Mouse (Mus musculus): ENCODE measurements around the gene Slc7a8. TPM values are rescaled to one million over a fixed set of nuclear protein-coding genes. Genes with fewer than 3 reads are reported as not detected.

Gene Slc7a8
- polyA plus RNA-seq, 1 experiment: 41.8 TPM

DNA sequence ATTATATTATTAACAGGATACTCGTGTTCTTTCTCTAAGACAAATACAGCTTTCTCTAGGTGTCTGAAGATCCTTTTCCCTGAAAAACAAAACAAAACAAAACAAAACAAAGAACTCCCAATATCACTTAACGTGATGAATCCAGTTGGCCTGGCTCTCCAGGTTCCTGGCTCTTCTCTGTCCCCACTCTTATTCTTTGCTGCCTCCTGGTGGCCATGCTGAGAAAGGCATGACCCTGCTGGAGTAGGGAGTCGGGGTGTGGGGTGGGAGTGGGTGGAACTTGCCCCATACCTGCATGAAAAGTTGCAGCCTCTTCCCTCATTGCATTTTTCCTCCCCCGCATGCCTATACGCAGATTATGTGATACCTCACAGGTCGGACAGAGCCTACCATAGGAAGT is 80.4 kb downstream of the Slc7a8 start:
- no peak for DNase-seq (ENCODE audit: low read depth)

GRCm38 (mm10) chr14:54699586-54699985 is 82.2 kb downstream of the Slc7a8 start:
- no peak for DNase-seq (ENCODE audit: low read depth)

GRCm38 (mm10) chr14:54698733-54699132 is 83.0 kb downstream of the Slc7a8 start, which contains the start of gene Gm29776:
Gm29776 (minus strand) TSS chr14:54698833.
- DNase-seq (ENCODE audit: low read depth): no peak

- DNase-seq (ENCODE audit: low read depth): no peak
Measured at GRCm38 (mm10) chr14:54696752-54697151, 85.0 kb downstream of the Slc7a8 start.

DNA sequence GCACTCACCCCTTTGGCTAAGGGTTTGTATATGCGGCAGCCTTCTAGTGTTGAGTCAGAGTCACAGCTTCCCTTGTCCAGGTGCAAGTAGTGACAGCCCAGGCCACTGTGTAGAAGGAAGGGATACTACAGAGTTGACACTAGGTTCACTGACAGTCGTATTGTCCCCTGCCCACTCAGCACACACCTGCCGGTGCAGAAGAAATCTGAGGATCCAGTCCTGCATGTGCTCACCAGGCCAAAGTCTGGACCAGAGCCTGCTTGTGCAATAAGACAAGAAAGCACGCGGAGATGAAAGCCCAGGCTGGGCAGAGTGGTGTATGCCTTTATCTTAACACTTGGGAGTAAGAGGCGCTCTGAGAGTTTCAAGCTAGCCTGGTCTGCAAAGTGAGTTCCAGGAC is 86.7 kb downstream of the Slc7a8 start:
- no peak for DNase-seq (ENCODE audit: low read depth)

DNA sequence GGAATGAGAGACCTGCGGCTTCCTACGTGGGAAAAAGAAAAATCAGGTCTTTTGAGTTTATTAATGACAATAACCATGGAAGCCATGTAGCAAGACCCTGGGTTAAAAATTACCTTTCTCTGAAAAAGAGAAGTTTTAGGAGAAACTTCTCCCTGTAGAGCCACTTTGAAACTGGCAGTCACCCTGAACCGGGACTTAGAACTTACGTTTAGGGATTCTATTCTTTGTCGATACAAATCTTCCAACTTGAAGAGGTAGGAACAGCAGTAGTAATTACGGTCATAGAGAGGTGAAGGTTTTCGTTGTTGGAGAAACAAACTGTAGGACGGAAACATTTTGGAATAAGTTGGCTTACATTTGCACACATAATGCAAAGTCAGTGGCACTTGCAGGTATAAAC is 94.5 kb downstream of the Slc7a8 start:
- DNase-seq (ENCODE audit: low read depth): no peak

GRCm38 (mm10) chr14:54686522-54687143 is 95.1 kb downstream of the Slc7a8 start, which contains the start of gene Acin1:
Acin1 (minus strand) TSS chr14:54686931.
- peak; percentile 95 for DNase-seq (ENCODE audit: low read depth)

DNA sequence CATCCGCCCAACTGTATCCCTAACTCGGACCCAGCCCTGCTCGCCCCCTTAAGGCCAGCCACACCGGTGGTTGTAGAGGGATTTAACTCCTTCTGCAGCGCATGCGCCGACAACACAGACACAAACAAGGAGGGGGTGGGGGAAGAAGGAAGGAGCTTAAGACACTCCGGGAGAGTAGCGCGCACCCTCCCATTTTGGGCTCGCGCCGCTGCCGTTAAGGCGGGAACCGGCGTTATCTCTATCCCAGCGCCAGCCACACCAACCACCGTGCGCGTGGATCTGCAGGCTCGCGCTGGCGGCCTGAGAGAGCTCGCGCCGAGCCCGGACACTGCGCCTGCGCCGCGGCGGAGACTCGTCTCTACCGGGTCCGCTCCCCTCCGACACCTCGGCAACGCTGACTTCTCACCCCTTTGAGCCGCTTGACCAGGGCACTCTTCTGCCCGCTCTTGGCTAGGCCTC is 95.7 kb downstream of the Slc7a8 start, which contains the start of gene 1700123O20Rik:
TSS of gene 1700123O20Rik (plus strand) at position 154 of the 459 bp plus-strand sequence.
- no peak for DNase-seq (ENCODE audit: low read depth)

GRCm38 (mm10) chr14:54685471-54685870 is 96.3 kb downstream of the Slc7a8 start:
- no peak for DNase-seq (ENCODE audit: low read depth)

GRCm38 (mm10) chr14:54682396-54682795 is 99.3 kb downstream of the Slc7a8 start:
- DNase-seq (ENCODE audit: low read depth): no peak

- DNase-seq (ENCODE audit: low read depth): no peak
Measured at GRCm38 (mm10) chr14:54678657-54679304, 103.0 kb downstream of the Slc7a8 start.

GRCm38 (mm10) chr14:54676290-54676689 is 105.5 kb downstream of the Slc7a8 start:
- DNase-seq (ENCODE audit: low read depth): no peak

GRCm38 (mm10) chr14:54674317-54674716 is 107.4 kb downstream of the Slc7a8 start:
- DNase-seq (ENCODE audit: low read depth): no peak

Other genes with a start within 250 kb of the Slc7a8 start
- 49.0 and 57.0 TPM in 2 replicates for gene Haus4, start 227.3 kb downstream of the Slc7a8 start, polyA plus RNA-seq (2012; rRNA removed)
- gene Ajuba, start 204.4 kb downstream of the Slc7a8 start, polyA plus RNA-seq (2012; rRNA removed): 31.5 and 32.2 TPM in 2 replicates
- 10.9 and 14.6 TPM in 2 replicates for gene 4931414P19Rik, start 176.0 kb downstream of the Slc7a8 start, polyA plus RNA-seq (2012; rRNA removed)
- 214 and 260 TPM in 2 replicates for gene Psmb5, start 163.9 kb downstream of the Slc7a8 start, polyA plus RNA-seq (2012; rRNA removed)
- not detected in 2 replicates for gene Psmb11, start 160.5 kb downstream of the Slc7a8 start, polyA plus RNA-seq (2012; rRNA removed)
- gene Gm17606, start 141.0 kb downstream of the Slc7a8 start, polyA plus RNA-seq (2012; rRNA removed): not detected in 2 replicates
- 3.8 and 5.4 TPM in 2 replicates for gene Cdh24, start 140.6 kb downstream of the Slc7a8 start, polyA plus RNA-seq (2012; rRNA removed)
- gene 1700123O20Rik, start 95.7 kb downstream of the Slc7a8 start, polyA plus RNA-seq (2012; rRNA removed): 57.6 and 61.5 TPM in 2 replicates
- gene Acin1, start 95.0 kb downstream of the Slc7a8 start, polyA plus RNA-seq (2012; rRNA removed): 94.9 and 98.3 TPM in 2 replicates
- 0.08 and 0.16 TPM in 2 replicates for gene Gm29776, start 83.1 kb downstream of the Slc7a8 start, polyA plus RNA-seq (2012; rRNA removed)
- 0.48 and 0.63 TPM in 2 replicates for gene Cebpe, start 69.8 kb downstream of the Slc7a8 start, polyA plus RNA-seq (2012; rRNA removed)
- not detected in 2 replicates for gene Rnf212b, start 32.2 kb upstream of the Slc7a8 start, polyA plus RNA-seq (2012; rRNA removed)
- gene Homez, start 89.0 kb upstream of the Slc7a8 start, polyA plus RNA-seq (2012; rRNA removed): 9.1 and 10.1 TPM in 2 replicates
- 26.7 and 30.8 TPM in 2 replicates for gene Ppp1r3e, start 95.6 kb upstream of the Slc7a8 start, polyA plus RNA-seq (2012; rRNA removed)
- gene Bcl2l2, start 101.4 kb upstream of the Slc7a8 start, polyA plus RNA-seq (2012; rRNA removed): 76.2 and 83.0 TPM in 2 replicates
- gene Gm20521, start 101.5 kb upstream of the Slc7a8 start, polyA plus RNA-seq (2012; rRNA removed): 1.4 and 4.1 TPM in 2 replicates
- gene Pabpn1, start 110.6 kb upstream of the Slc7a8 start, polyA plus RNA-seq (2012; rRNA removed): 185 and 205 TPM in 2 replicates
- gene Slc22a17, start 131.2 kb upstream of the Slc7a8 start, polyA plus RNA-seq (2012; rRNA removed): 63.8 and 66.2 TPM in 2 replicates
- gene Efs, start 144.2 kb upstream of the Slc7a8 start, polyA plus RNA-seq (2012; rRNA removed): 12.1 and 13.9 TPM in 2 replicates
- 0.11 TPM in 1 of 2 replicates, not detected in the other for gene Il25, start 150.7 kb upstream of the Slc7a8 start, polyA plus RNA-seq (2012; rRNA removed)
- gene Cmtm5, start 154.3 kb upstream of the Slc7a8 start, polyA plus RNA-seq (2012; rRNA removed): 0.63 and 0.74 TPM in 2 replicates
- gene Myh6, start 185.0 kb upstream of the Slc7a8 start, polyA plus RNA-seq (2012; rRNA removed): 0.03 TPM in 1 of 2 replicates, not detected in the other
- not detected in 2 replicates for gene Gm17428, start 195.0 kb upstream of the Slc7a8 start, polyA plus RNA-seq (2012; rRNA removed)
- gene Myh7, start 212.7 kb upstream of the Slc7a8 start, polyA plus RNA-seq (2012; rRNA removed): 0.18 and 0.54 TPM in 2 replicates
- gene Ngdn, start 233.5 kb upstream of the Slc7a8 start, polyA plus RNA-seq (2012; rRNA removed): 12.1 and 14.6 TPM in 2 replicates